Mouse (Mus musculus): ENCODE results near the gene Gatad2b. TPM values are rescaled to one million over a fixed set of nuclear protein-coding genes. Genes with fewer than 3 reads are reported as not detected.

Gatad2b gene
- polyA plus RNA-seq, 1 experiment from 2014 or later = 17.2 TPM

GRCm38 (mm10) chr3:90255194-90255565 is 37.8 kb upstream of the Gatad2b start:
- Histone ChIP-seq H3K27ac (no peak overlapping the region), H3K9ac (peak overlapping the region; percentile 95), H3K4me1 (peaks cover 16% of the 10 kb centered on the region), H3K4me2 (peak overlapping the region; percentile 86), H3K36me3 (replicated peaks) (peaks cover 51% of the 10 kb centered on the region), H3K4me3 (replicated peaks) (peak overlapping the region; percentile 87), H3K27me3 (no peaks in the 10 kb centered on the region), H3K9me3 (no peaks in the 10 kb centered on the region)
- 28% methylated on average over 2 of the region's 2 CpGs for WGBS
- ATAC-seq (ENCODE audit: low FRiP score) = no peak

- Histone ChIP-seq H3K27me3 (no peaks in the 10 kb centered on the region), H3K36me3 (replicated peaks) (peaks cover 51% of the 10 kb centered on the region), H3K9me3 (no peaks in the 10 kb centered on the region), H3K27ac (no peak overlapping the region), H3K4me1 (peaks cover 16% of the 10 kb centered on the region), H3K4me2 (peak overlapping the region; percentile 86), H3K9ac (0 out of 2 replicates have a peak overlapping the region, but pooled peaks have one; percentile 95), H3K4me3 (replicated peaks) (no peak overlapping the region)
- 94% methylated on average over 14 of the region's 14 CpGs for WGBS
- ATAC-seq (ENCODE audit: low FRiP score) = no peak
These were observed 37.1 kb upstream of the Gatad2b start for GRCm38 (mm10) chr3:90255784-90256353.

GRCm38 (mm10) chr3:90256731-90257530 is 36.0 kb upstream of the Gatad2b start:
- peaks cover 16% of the 10 kb centered on the region for H3K4me1 ChIP-seq
- H3K4me3 ChIP-seq (replicated peaks) = no peak overlapping the region
- no peak overlapping the region for H3K4me2 ChIP-seq
- ATAC-seq (ENCODE audit: low FRiP score) = no peak
- no peaks in the 10 kb centered on the region for H3K9me3 ChIP-seq
- no peak overlapping the region for H3K9ac ChIP-seq
- no peak overlapping the region for H3K27ac ChIP-seq
- 93% methylated on average over 19 of the region's 19 CpGs for WGBS
- peaks cover 52% of the 10 kb centered on the region for H3K36me3 ChIP-seq (replicated peaks)
- no peaks in the 10 kb centered on the region for H3K27me3 ChIP-seq

- Histone ChIP-seq H3K4me1 (peaks cover 16% of the 10 kb centered on the region), H3K9me3 (no peaks in the 10 kb centered on the region), H3K27me3 (no peaks in the 10 kb centered on the region), H3K36me3 (replicated peaks) (peaks cover 68% of the 10 kb centered on the region), H3K4me3 (replicated peaks) (no peak overlapping the region), H3K4me2 (no peak overlapping the region), H3K27ac (no peak overlapping the region), H3K9ac (no peak overlapping the region)
- ATAC-seq (ENCODE audit: low FRiP score) = no peak
- WGBS = 87% methylated on average over 4 of the region's 4 CpGs
These were observed 34.5 kb upstream of the Gatad2b start for GRCm38 (mm10) chr3:90258521-90258920.

- no peak for ATAC-seq (ENCODE audit: low FRiP score)
- H3K4me3 ChIP-seq (replicated peaks) = no peak overlapping the region
- no peak overlapping the region for H3K4me2 ChIP-seq
- no peak overlapping the region for H3K9ac ChIP-seq
- H3K27me3 ChIP-seq = no peaks in the 10 kb centered on the region
- peaks cover 60% of the 10 kb centered on the region for H3K36me3 ChIP-seq (replicated peaks)
- peaks cover 10% of the 10 kb centered on the region for H3K4me1 ChIP-seq
- H3K27ac ChIP-seq = no peak overlapping the region
- H3K9me3 ChIP-seq = no peaks in the 10 kb centered on the region
- 94% methylated on average over 5 of the region's 5 CpGs for WGBS
These were observed 29.7 kb upstream of the Gatad2b start for GRCm38 (mm10) chr3:90263121-90263771.

- H3K9ac ChIP-seq = peak overlapping the region; percentile 93
- peaks cover 10% of the 10 kb centered on the region for H3K4me1 ChIP-seq
- no peaks in the 10 kb centered on the region for H3K27me3 ChIP-seq
- ATAC-seq (ENCODE audit: low FRiP score) = no peak
- peak overlapping the region; percentile 88; the same call in 1 of the 2 replicates for H3K4me2 ChIP-seq
- peak overlapping the region; percentile 83 for H3K4me3 ChIP-seq (replicated peaks)
- peaks cover 47% of the 10 kb centered on the region for H3K36me3 ChIP-seq (replicated peaks)
- WGBS = 36% methylated on average over 10 of the region's 10 CpGs
- H3K9me3 ChIP-seq = no peaks in the 10 kb centered on the region
- H3K27ac ChIP-seq = peak overlapping the region; percentile 91
These were observed 28.3 kb upstream of the Gatad2b start for GRCm38 (mm10) chr3:90264687-90265033.

- peak; percentile 84 for ATAC-seq (ENCODE audit: low FRiP score)
- Histone ChIP-seq H3K4me1 (peaks cover 10% of the 10 kb centered on the region), H3K27ac (peak within 1 kb of the TSS; percentile 91), H3K36me3 (replicated peaks) (peaks cover 47% of the 10 kb centered on the region), H3K27me3 (no peaks in the 10 kb centered on the region), H3K4me3 (replicated peaks) (peak within 1 kb of the TSS; percentile 83), H3K9me3 (no peaks in the 10 kb centered on the region), H3K4me2 (peak within 1 kb of the TSS; percentile 88), H3K9ac (peak within 1 kb of the TSS; percentile 93)
- whole genome bisulfite sequencing = under 1% methylated on average over 65 of the region's 87 CpGs
These were observed 27.7 kb upstream of the Gatad2b start, which contains the start of gene Dennd4b for GRCm38 (mm10) chr3:90265034-90265931. Gene Dennd4b (plus strand): TSS chr3:90265185.

GRCm38 (mm10) chr3:90265932-90266741 is 26.8 kb upstream of the Gatad2b start:
- Histone ChIP-seq H3K27me3 (no peaks in the 10 kb centered on the region), H3K27ac (peak overlapping the region; percentile 91), H3K4me1 (peaks cover 10% of the 10 kb centered on the region), H3K4me2 (peak overlapping the region; percentile 88), H3K36me3 (replicated peaks) (peaks cover 47% of the 10 kb centered on the region), H3K9me3 (no peaks in the 10 kb centered on the region), H3K9ac (peak overlapping the region; percentile 93), H3K4me3 (replicated peaks) (peak overlapping the region; percentile 83)
- ATAC-seq (ENCODE audit: low FRiP score) = peak; percentile 27; the same call in 1 of the 2 replicates
- WGBS = 29% methylated on average over 16 of the region's 16 CpGs

- H3K9me3 ChIP-seq = no peaks in the 10 kb centered on the region
- ATAC-seq (ENCODE audit: low FRiP score) = no peak
- H3K27ac ChIP-seq = no peak overlapping the region
- H3K36me3 ChIP-seq (replicated peaks) = peaks cover 41% of the 10 kb centered on the region
- peaks cover 10% of the 10 kb centered on the region for H3K4me1 ChIP-seq
- 90% methylated on average over 20 of the region's 20 CpGs for WGBS
- H3K9ac ChIP-seq = peak overlapping the region; percentile 93; the same call in 1 of the 2 replicates
- H3K4me2 ChIP-seq = peak overlapping the region; percentile 88; the same call in 1 of the 2 replicates
- no peaks in the 10 kb centered on the region for H3K27me3 ChIP-seq
- H3K4me3 ChIP-seq (replicated peaks) = no peak overlapping the region
These were observed 25.8 kb upstream of the Gatad2b start for GRCm38 (mm10) chr3:90266901-90267775.

- 94% methylated on average over 11 of the region's 11 CpGs for WGBS
- Histone ChIP-seq H3K9me3 (no peaks in the 10 kb centered on the region), H3K27me3 (no peaks in the 10 kb centered on the region), H3K4me2 (no peak overlapping the region), H3K36me3 (replicated peaks) (peaks cover 41% of the 10 kb centered on the region), H3K27ac (no peak overlapping the region), H3K4me3 (replicated peaks) (no peak overlapping the region), H3K4me1 (peaks cover 10% of the 10 kb centered on the region), H3K9ac (no peak overlapping the region)
- no peak for ATAC-seq (ENCODE audit: low FRiP score)
These were observed 24.8 kb upstream of the Gatad2b start for GRCm38 (mm10) chr3:90268190-90268589.
